Mouse (Mus musculus) gastrocnemius, postnatal 36 days (tissue): ENCODE results near the gene Ralgapb. TPM values are rescaled to one million over a fixed set of nuclear protein-coding genes. Genes with fewer than 3 reads are reported as not detected.

Experiments
- DNase-seq, 2 experiments: peaks; one replicate each; pipeline ENCODE4 v3.0.0; 2022
- intact Hi-C: fragments of 180-260 bp; cut with DNase I; formaldehyde crosslinking; loops from one replicate; pipeline ENCODE4 v1.15.1; 2025
- long read RNA-seq, 2 experiments: library from polyadenylated mRNA; stranded (forward); transcript quantifications; one replicate each; pipeline ENCODE4 v2.0.0; 2021
- total RNA-seq, 2 experiments: library from RNA; stranded (reverse); gene quantifications; 2 replicates each; pipeline ENCODE4 v1.2.3; 2021

Gene Ralgapb
- 10 to 100 TPM; 24.1 to 25.5 TPM for total RNA-seq
- long read RNA-seq, experiment 1, partial matches to known transcripts: 0 of 2 reads
- long read RNA-seq, experiment 1, other reads (novel, unspliced or antisense): 2 of 2 reads
- long read RNA-seq, experiment 2, partial matches to known transcripts: 0 of 3 reads
- long read RNA-seq, experiment 2, other reads (novel, unspliced or antisense): 3 of 3 reads

- DNase-seq: peak; percentile 97 to 99
- intact Hi-C loops: no loop called here
These were observed at the start of gene Ralgapb for GRCm38 (mm10) chr2:158409595-158410021. Ralgapb (plus strand) TSS chr2:158409848.

GRCm38 (mm10) chr2:158360873-158361677, 48.6 kb upstream of the Ralgapb start:
- intact Hi-C loops: no loop called here

GRCm38 (mm10) chr2:158361678-158362320, 47.8 kb upstream of the Ralgapb start:
- intact Hi-C loops: no loop called here
- no peak for DNase-seq

More at GRCm38 (mm10) chr2:158360873-158361677, 48.6 kb upstream of the Ralgapb start:
- DNase-seq: peak; percentile 70 to 81

- DNase-seq: no peak
- intact Hi-C loops: no loop called here
These were observed 45.5 kb upstream of the Ralgapb start for GRCm38 (mm10) chr2:158364175-158364574.

GRCm38 (mm10) chr2:158365099-158365850, 44.4 kb upstream of the Ralgapb start:
- intact Hi-C loops: no loop called here
- DNase-seq: no peak

GRCm38 (mm10) chr2:158367654-158368053, 42.0 kb upstream of the Ralgapb start:
- no peak for DNase-seq
- intact Hi-C loops: no loop called here

- intact Hi-C loops: no loop called here
- no peak for DNase-seq
These were observed 41.3 kb upstream of the Ralgapb start for GRCm38 (mm10) chr2:158368313-158368712.

GRCm38 (mm10) chr2:158369474-158370172, 40.0 kb upstream of the Ralgapb start:
- intact Hi-C loops: no loop called here

GRCm38 (mm10) chr2:158370173-158370550, 39.5 kb upstream of the Ralgapb start:
- no peak for DNase-seq

More at GRCm38 (mm10) chr2:158369474-158370172, 40.0 kb upstream of the Ralgapb start:
- no peak for DNase-seq

GRCm38 (mm10) chr2:158373061-158373460, 36.6 kb upstream of the Ralgapb start:
- DNase-seq: no peak
- intact Hi-C loops: no loop called here

More at GRCm38 (mm10) chr2:158370173-158370550, 39.5 kb upstream of the Ralgapb start:
- intact Hi-C loops: no loop called here

GRCm38 (mm10) chr2:158373516-158373915, 36.1 kb upstream of the Ralgapb start:
- DNase-seq: no peak
- intact Hi-C loops: no loop called here

- no peak for DNase-seq
- intact Hi-C loops: no loop called here
These were observed 34.1 kb upstream of the Ralgapb start, which contains the start of gene Snhg11 for GRCm38 (mm10) chr2:158375443-158376122. Snhg11 (plus strand) TSS chr2:158375638.

- intact Hi-C loops: no loop called here
- no peak for DNase-seq
These were observed 33.4 kb upstream of the Ralgapb start for GRCm38 (mm10) chr2:158376123-158376687.

GRCm38 (mm10) chr2:158376798-158377197, 32.9 kb upstream of the Ralgapb start:
- no peak for DNase-seq
- intact Hi-C loops: no loop called here

- intact Hi-C loops: no loop called here
- no peak for DNase-seq
These were observed 31.8 kb upstream of the Ralgapb start for GRCm38 (mm10) chr2:158377811-158378210.

GRCm38 (mm10) chr2:158379354-158380078, 30.1 kb upstream of the Ralgapb start:
- no peak for DNase-seq
- intact Hi-C loops: no loop called here

- no peak for DNase-seq
- intact Hi-C loops: no loop called here
These were observed 23.6 kb upstream of the Ralgapb start for GRCm38 (mm10) chr2:158386072-158386471.

- DNase-seq: no peak
- intact Hi-C loops: no loop called here
These were observed 20.2 kb upstream of the Ralgapb start for GRCm38 (mm10) chr2:158389421-158389820.
